Mouse (Mus musculus) erythroblast, embryonic 14.5 days (primary cell): Measurements from ENCODE around the gene Acrbp. TPM values are rescaled to one million over a fixed set of nuclear protein-coding genes. Genes with fewer than 3 reads are reported as not detected.

ENCODE experiments used
- H3K27me3 ChIP-seq: 2 replicates; pipeline ENCODE4 v1.6.1; 2012; ENCODE audit warnings: inconsistent platforms; ENCODE audit not compliant: control insufficient read depth
- H3K36me3 ChIP-seq: 2 replicates; pipeline ENCODE4 v1.6.1; 2012; ENCODE audit warnings: mild to moderate bottlenecking, inconsistent platforms; ENCODE audit not compliant: control insufficient read depth
- H3K4me1 ChIP-seq: 2 replicates; pipeline ENCODE4 v1.6.1; 2012; ENCODE audit warnings: inconsistent platforms; ENCODE audit not compliant: control insufficient read depth
- H3K4me3 ChIP-seq: replicated peaks from 2 replicates; pipeline ENCODE3; 2012; ENCODE audit warnings: moderate library complexity, mild to moderate bottlenecking, inconsistent platforms
- H3K9me3 ChIP-seq: 2 replicates; pipeline ENCODE4 v1.6.1; 2012; ENCODE audit warnings: low read length, inconsistent platforms, mixed read lengths; ENCODE audit not compliant: control insufficient read depth
- GATA1 ChIP-seq: IDR thresholded peaks from 2 replicates; pipeline ENCODE4 v1.6.1; 2012; ENCODE audit warnings: low read length, inconsistent platforms, mixed read lengths
- TAL1 ChIP-seq: IDR thresholded peaks from 3 replicates; pipeline ENCODE4 v1.6.1; 2012; ENCODE audit warnings: low read length, inconsistent platforms, mixed read lengths
- polyA plus RNA-seq: library from polyadenylated mRNA; stranded (reverse); fragments of >175 nt; gene quantifications from 2 replicates; pipeline ENCODE4 v1.2.3, GENCODE M21; 2012

The Acrbp gene
- polyA plus RNA-seq, 1 experiment = 0.97 TPM

- H3K4me3 ChIP-seq = peak overlapping the region; percentile 90
- peaks cover 57% of the 10 kb centered on the region for H3K36me3 ChIP-seq
- peaks cover 41% of the 10 kb centered on the region for H3K4me1 ChIP-seq
- H3K9me3 ChIP-seq = peaks cover 6% of the 10 kb centered on the region; the same call in 1 of the 2 replicates
- TF ChIP-seq GATA1 (no peak), TAL1 (no peak)
- no peaks in the 10 kb centered on the region for H3K27me3 ChIP-seq
Measured at GRCm38 (mm10) chr6:125038666-125039065, 10.8 kb upstream of the Acrbp start.

GRCm38 (mm10) chr6:125039131-125039530 lies 10.4 kb upstream of the Acrbp start:
- H3K27me3 ChIP-seq = no peaks in the 10 kb centered on the region
- TF ChIP-seq TAL1 (no peak), GATA1 (no peak)
- H3K4me1 ChIP-seq = peaks cover 42% of the 10 kb centered on the region
- peaks cover 6% of the 10 kb centered on the region; the same call in 1 of the 2 replicates for H3K9me3 ChIP-seq
- peaks cover 57% of the 10 kb centered on the region for H3K36me3 ChIP-seq
- peak overlapping the region; percentile 90 for H3K4me3 ChIP-seq

- Histone ChIP-seq H3K4me1 (peaks cover 42% of the 10 kb centered on the region), H3K4me3 (peak within 1 kb of the TSS; percentile 90), H3K9me3 (peaks cover 6% of the 10 kb centered on the region; the same call in 1 of the 2 replicates), H3K27me3 (no peaks in the 10 kb centered on the region), H3K36me3 (peaks cover 58% of the 10 kb centered on the region)
- TF ChIP-seq TAL1 (no peak), GATA1 (no peak)
Measured at GRCm38 (mm10) chr6:125039533-125040153, 9.8 kb upstream of the Acrbp start, which contains the start of gene Ing4. TSS of gene Ing4 (plus strand) at chr6:125039760.

GRCm38 (mm10) chr6:125040221-125040620 lies 9.3 kb upstream of the Acrbp start:
- no peak for TF ChIP-seq TAL1
- no peak for TF ChIP-seq GATA1
- Histone ChIP-seq H3K36me3 (peaks cover 58% of the 10 kb centered on the region), H3K9me3 (peaks cover 6% of the 10 kb centered on the region; the same call in 1 of the 2 replicates), H3K4me1 (peaks cover 42% of the 10 kb centered on the region), H3K4me3 (peak overlapping the region; percentile 90), H3K27me3 (no peaks in the 10 kb centered on the region)

- peaks cover 6% of the 10 kb centered on the region; the same call in 1 of the 2 replicates for H3K9me3 ChIP-seq
- H3K36me3 ChIP-seq = peaks cover 57% of the 10 kb centered on the region
- TF ChIP-seq TAL1 = no peak
- no peak for TF ChIP-seq GATA1
- H3K4me3 ChIP-seq = peak overlapping the region; percentile 90
- peaks cover 42% of the 10 kb centered on the region for H3K4me1 ChIP-seq
- no peaks in the 10 kb centered on the region for H3K27me3 ChIP-seq
Measured at GRCm38 (mm10) chr6:125041047-125041446, 8.4 kb upstream of the Acrbp start.

- TF ChIP-seq GATA1 (no peak), TAL1 (no peak)
- Histone ChIP-seq H3K9me3 (peaks cover 6% of the 10 kb centered on the region; the same call in 1 of the 2 replicates), H3K4me1 (peaks cover 46% of the 10 kb centered on the region), H3K27me3 (no peaks in the 10 kb centered on the region), H3K36me3 (peaks cover 57% of the 10 kb centered on the region), H3K4me3 (peak overlapping the region; percentile 6)
Measured at GRCm38 (mm10) chr6:125042081-125042480, 7.4 kb upstream of the Acrbp start.

- Histone ChIP-seq H3K4me1 (peaks cover 30% of the 10 kb centered on the region), H3K36me3 (peaks cover 83% of the 10 kb centered on the region), H3K27me3 (no peaks in the 10 kb centered on the region), H3K9me3 (no peaks in the 10 kb centered on the region), H3K4me3 (no peak overlapping the region)
- TF ChIP-seq TAL1 = no peak
- TF ChIP-seq GATA1 = no peak
Measured at GRCm38 (mm10) chr6:125046691-125047090, 2.8 kb upstream of the Acrbp start.

GRCm38 (mm10) chr6:125051237-125051636 lies 1.7 kb downstream of the Acrbp start:
- peaks cover 76% of the 10 kb centered on the region for H3K36me3 ChIP-seq
- TF ChIP-seq GATA1 = no peak
- no peak for TF ChIP-seq TAL1

GRCm38 (mm10) chr6:125061493-125061892 lies 12.0 kb downstream of the Acrbp start:
- Histone ChIP-seq H3K4me3 (no peak overlapping the region), H3K9me3 (no peaks in the 10 kb centered on the region), H3K36me3 (no peaks in the 10 kb centered on the region), H3K4me1 (peaks cover 55% of the 10 kb centered on the region), H3K27me3 (no peaks in the 10 kb centered on the region)
- TF ChIP-seq GATA1 (no peak), TAL1 (no peak)

More at GRCm38 (mm10) chr6:125051237-125051636, 1.7 kb downstream of the Acrbp start:
- Histone ChIP-seq H3K27me3 (no peaks in the 10 kb centered on the region), H3K4me3 (no peak overlapping the region), H3K9me3 (no peaks in the 10 kb centered on the region), H3K4me1 (peaks cover 19% of the 10 kb centered on the region)

- H3K4me3 ChIP-seq = no peak overlapping the region
- no peak for TF ChIP-seq TAL1
- TF ChIP-seq GATA1 = no peak
- no peaks in the 10 kb centered on the region for H3K27me3 ChIP-seq
- peaks cover 62% of the 10 kb centered on the region for H3K4me1 ChIP-seq
- H3K9me3 ChIP-seq = no peaks in the 10 kb centered on the region
- H3K36me3 ChIP-seq = no peaks in the 10 kb centered on the region
Measured at GRCm38 (mm10) chr6:125062511-125062910, 13.0 kb downstream of the Acrbp start.
